8 mouse cellular contexts compared by ENCODE assay signal in genomic region chr3:53525737-53526136, GRCm38 (mm10). TPM values are rescaled to one million over a fixed set of nuclear protein-coding genes. Genes with fewer than 3 reads are reported as not detected.
DNase-seq lines count a peak whose midpoint lies in the region; ATAC-seq and TF ChIP-seq lines count a peak whose summit lies in the region.

No protein-coding gene starts in this region.

- peak overlapping the region; percentile 52 for H3K4me2 ChIP-seq in forebrain, embryonic 14.5 days (ENCODE audit: low read length)
- H3K4me2 ChIP-seq in heart, postnatal 0 days (ENCODE audit: low read depth, low read length) = peak overlapping the region; percentile 59
- H3K4me2 ChIP-seq in liver, embryonic 13.5 days = peak overlapping the region; percentile 46
- H3K4me2 ChIP-seq in neural tube, embryonic 14.5 days (ENCODE audit: low read depth, low read length) = peak overlapping the region; percentile 35

- H3K36me3 ChIP-seq in forebrain, embryonic 14.5 days (ENCODE audit: control insufficient read depth, insufficient read depth, low read length) = no peaks in the 10 kb centered on the region
- H3K36me3 ChIP-seq in heart, postnatal 0 days (replicated peaks; ENCODE audit: control insufficient read depth, insufficient read depth, low read length) = no peaks in the 10 kb centered on the region
- H3K36me3 ChIP-seq in liver, embryonic 13.5 days = no peaks in the 10 kb centered on the region
- no peaks in the 10 kb centered on the region for H3K36me3 ChIP-seq in neural tube, embryonic 14.5 days (ENCODE audit: control insufficient read depth, insufficient read depth, low read length)

- H3K4me3 ChIP-seq in forebrain, embryonic 14.5 days (ENCODE audit: low read depth, low read length) = peak overlapping the region; percentile 22
- H3K4me3 ChIP-seq in heart, postnatal 0 days (ENCODE audit: low read depth, low read length) = peak overlapping the region; percentile 32
- peak overlapping the region; percentile 18; the same call in 1 of the 2 replicates for H3K4me3 ChIP-seq in liver, embryonic 13.5 days (replicated peaks)
- peak overlapping the region; percentile 16; the same call in 1 of the 2 replicates for H3K4me3 ChIP-seq in neural tube, embryonic 14.5 days (ENCODE audit: low read depth, low read length)

- DNase-seq in CD4-positive helper T cell, adult 2 months (ENCODE audit: low read depth, low spot score) = peak; percentile 33
- peak; percentile 25 for DNase-seq in c-Kit-positive CD71-positive TER-119-positive erythroid progenitor cells, embryonic 14.5 days (ENCODE audit: low spot score)
- peak; percentile 92 for DNase-seq in forebrain, embryonic 14.5 days (ENCODE audit: low spot score)
- peak; percentile 66 for DNase-seq in heart, postnatal 0 days (ENCODE audit: low spot score)
- peak; percentile 61 to 84 for DNase-seq in kidney, postnatal 36 days
- DNase-seq in liver, embryonic 13.5 days = peak; percentile 18
- peak; percentile 63 for DNase-seq in testis, postnatal 14 days (ENCODE audit: low spot score)

- no peaks in the 10 kb centered on the region for H3K9me3 ChIP-seq in forebrain, embryonic 14.5 days (replicated peaks; ENCODE audit: control insufficient read depth, low read length)
- H3K9me3 ChIP-seq in heart, postnatal 0 days (replicated peaks; ENCODE audit: control insufficient read depth, low read length) = no peaks in the 10 kb centered on the region
- no peaks in the 10 kb centered on the region for H3K9me3 ChIP-seq in liver, embryonic 13.5 days (replicated peaks)
- H3K9me3 ChIP-seq in neural tube, embryonic 14.5 days (ENCODE audit: control insufficient read depth, low read length) = no peaks in the 10 kb centered on the region

- TF ChIP-seq CTCF in heart, postnatal 0 days (IDR thresholded peaks at IDR 0.05; ENCODE audit: low read depth) = peak; percentile 80

- 20% methylated on average over 21 of the region's 21 CpGs for WGBS in forebrain, embryonic 14.5 days
- WGBS in heart, postnatal 0 days = 4% methylated on average over 21 of the region's 21 CpGs
- 12% methylated on average over 21 of the region's 21 CpGs for WGBS in liver, embryonic 13.5 days (ENCODE audit: insufficient replicate concordance)
- WGBS in neural tube, embryonic 14.5 days = 18% methylated on average over 21 of the region's 21 CpGs

- no peaks in the 10 kb centered on the region for H3K27me3 ChIP-seq in forebrain, embryonic 14.5 days (replicated peaks; ENCODE audit: control insufficient read depth, insufficient read depth, low read length)
- H3K27me3 ChIP-seq in heart, postnatal 0 days (ENCODE audit: control insufficient read depth, insufficient read depth, low read length) = no peaks in the 10 kb centered on the region
- no peaks in the 10 kb centered on the region for H3K27me3 ChIP-seq in liver, embryonic 13.5 days
- H3K27me3 ChIP-seq in neural tube, embryonic 14.5 days (ENCODE audit: control insufficient read depth, insufficient read depth, low read length) = no peaks in the 10 kb centered on the region

- no peak overlapping the region for H3K27ac ChIP-seq in forebrain, embryonic 14.5 days (ENCODE audit: low read depth, low read length)
- H3K27ac ChIP-seq in heart, postnatal 0 days (ENCODE audit: low read depth) = no peak overlapping the region
- H3K27ac ChIP-seq in liver, embryonic 13.5 days = no peak overlapping the region
- H3K27ac ChIP-seq in neural tube, embryonic 14.5 days (ENCODE audit: low read depth, low read length) = no peak overlapping the region

- peak; percentile 61; the same call in 1 of the 2 replicates for ATAC-seq in forebrain, embryonic 14.5 days
- ATAC-seq in heart, postnatal 0 days (ENCODE audit: insufficient read depth, low read depth) = peak; percentile 53
- ATAC-seq in liver, embryonic 13.5 days (ENCODE audit: low read depth) = no peak
- peak; percentile 76; the same call in 1 of the 2 replicates for ATAC-seq in neural tube, embryonic 14.5 days (ENCODE audit: low read depth)

- H3K9ac ChIP-seq in forebrain, embryonic 14.5 days (ENCODE audit: low read length) = no peak overlapping the region; the same call in 1 of the 2 replicates
- no peak overlapping the region for H3K9ac ChIP-seq in heart, postnatal 0 days (replicated peaks; ENCODE audit: low read depth, low read length)
- no peak overlapping the region for H3K9ac ChIP-seq in liver, embryonic 13.5 days
- no peak overlapping the region for H3K9ac ChIP-seq in neural tube, embryonic 14.5 days (replicated peaks; ENCODE audit: low read depth, low read length)

- H3K4me1 ChIP-seq in forebrain, embryonic 14.5 days (ENCODE audit: control insufficient read depth, insufficient read depth, low read length) = no peaks in the 10 kb centered on the region
- H3K4me1 ChIP-seq in heart, postnatal 0 days (ENCODE audit: control insufficient read depth, insufficient read depth) = no peaks in the 10 kb centered on the region
- H3K4me1 ChIP-seq in liver, embryonic 13.5 days (replicated peaks) = no peaks in the 10 kb centered on the region
- no peaks in the 10 kb centered on the region for H3K4me1 ChIP-seq in neural tube, embryonic 14.5 days (ENCODE audit: control insufficient read depth, insufficient read depth, low read length)

- TF ChIP-seq EP300 in heart, postnatal 0 days (IDR thresholded peaks at IDR 0.05; ENCODE audit: low read depth) = no peak

RNA-seq across cellular contexts. Expression of gene Stoml3, which starts 37.3 kb away (rescaled TPM):
- not detected in 2 replicates for polyA plus RNA-seq in forebrain, embryonic 14.5 days (2014; fragmentation: Nextera tagmentation; extraction: Ambion mirVana)
- total RNA-seq in heart, postnatal 0 days (2014; rRNA removed; ENCODE audit: low replicate concordance) = 1.6 TPM in 1 of 2 replicates, not detected in the other
- not detected in 2 replicates for polyA plus RNA-seq in heart, postnatal 0 days (2015; fragmentation: Nextera tagmentation; extraction: Ambion mirVana)
- not detected in 2 replicates for polyA plus RNA-seq in liver, embryonic 13.5 days (2015; fragmentation: Nextera tagmentation; extraction: Ambion mirVana)
- 0.19 TPM in 1 of 2 replicates, not detected in the other for polyA plus RNA-seq in neural tube, embryonic 14.5 days (2014; fragmentation: Nextera tagmentation; extraction: Ambion mirVana)

Comparison
In these comparisons a context has a peak if more than half of its experiments do, and no peak if none do; other contexts are left out.
1. DNase-seq: peak in every context shown above with its lines; median percentile 92 in forebrain, embryonic 14.5 days; 72 in kidney, postnatal 36 days; 66 in heart, postnatal 0 days; 63 in testis, postnatal 14 days; 33 in CD4-positive helper T cell, adult 2 months; 25 in c-Kit-positive CD71-positive TER-119-positive erythroid progenitor cells, embryonic 14.5 days; 18 in liver, embryonic 13.5 days.